Mouse (Mus musculus) forebrain, embryonic 10.5 days (tissue): ENCODE measurements around the gene Mon1a. TPM values are rescaled to one million over a fixed set of nuclear protein-coding genes. Genes with fewer than 3 reads are reported as not detected.

Experiments
- DNase-seq: peaks from one replicate; pipeline ENCODE4 v3.0.0-alpha.2; 2017; ENCODE audit warnings: low spot score; ENCODE audit errors: extremely low spot score
- H3K27ac ChIP-seq: fragments of 300-500 bp; sonication (generic); 2 replicates; pipeline ENCODE4 v1.5.1; 2016; ENCODE audit warnings: mild to moderate bottlenecking
- H3K27me3 ChIP-seq: fragments of 300-500 bp; sonication (generic); 2 replicates; pipeline ENCODE4 v1.6.1; 2016; ENCODE audit warnings: mild to moderate bottlenecking; ENCODE audit not compliant: poor library complexity, severe bottlenecking
- H3K36me3 ChIP-seq: fragments of 300-500 bp; sonication (generic); replicated peaks from 2 replicates; pipeline ENCODE4 v1.6.1; 2016; ENCODE audit warnings: mild to moderate bottlenecking, moderate library complexity
- H3K4me1 ChIP-seq: fragments of 300-500 bp; sonication (generic); 2 replicates; pipeline ENCODE4 v1.6.1; 2016
- H3K4me3 ChIP-seq: fragments of 300-500 bp; sonication (generic); 2 replicates; pipeline ENCODE4 v1.5.1; 2016; ENCODE audit warnings: mild to moderate bottlenecking, moderate library complexity
- H3K9me3 ChIP-seq: fragments of 300-500 bp; sonication (generic); 2 replicates; pipeline ENCODE4 v1.6.1; 2016; ENCODE audit warnings: mild to moderate bottlenecking, moderate library complexity
- WGBS: fragments of 180-500 bp; shearing (Covaris S2); methylation state at CpG from one replicate; pipeline ENCODE4 v1.1.7; 2016; 5-methylcytosine and 5-hydroxymethylcytosine counted together
- polyA plus RNA-seq: library from polyadenylated mRNA; unstranded; fragments of >200 nt; fragmentation: Nextera tagmentation; extraction: Ambion mirVana; gene quantifications from 2 replicates; pipeline ENCODE4 v1.2.1, GENCODE M21; 2016

Mon1a gene
- polyA plus RNA-seq, 1 experiment from 2014 or later = 12.5 TPM

DNA sequence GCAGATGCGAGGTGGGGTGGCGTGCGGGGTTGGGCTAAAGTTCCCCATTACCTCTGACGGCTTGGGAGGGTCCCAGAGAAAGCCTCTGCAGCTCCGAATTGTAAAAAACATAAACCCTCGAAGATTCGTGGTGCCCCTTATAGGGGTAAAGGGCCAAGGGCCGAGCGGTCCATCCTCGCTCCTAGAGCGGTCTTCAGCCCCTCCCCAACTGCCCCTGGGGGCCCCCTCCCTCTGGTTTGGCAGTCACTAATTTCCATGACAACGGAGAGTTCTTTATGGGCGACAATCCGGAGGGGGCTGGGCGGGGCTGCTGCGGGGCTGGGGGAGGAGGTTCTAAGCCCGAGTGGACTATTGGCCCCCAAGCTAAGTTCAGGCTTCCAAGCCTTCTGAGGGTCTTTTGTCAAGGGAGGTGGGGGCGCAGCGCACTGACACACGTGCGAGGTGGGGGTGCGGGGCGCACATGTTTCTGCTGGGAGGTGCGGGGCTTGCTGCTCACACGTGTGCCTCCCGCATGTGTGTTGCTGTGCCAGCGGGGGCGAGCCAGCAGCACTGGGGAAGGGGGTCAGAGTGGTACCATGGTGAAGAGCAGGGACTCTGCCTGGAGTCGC lies 48.4 kb downstream of the Mon1a start:
- WGBS = under 1% methylated on average over 29 of the region's 29 CpGs
- peak overlapping the region; percentile 85 for H3K27ac ChIP-seq
- H3K9me3 ChIP-seq = no peaks in the 10 kb centered on the region
- peaks cover 47% of the 10 kb centered on the region for H3K27me3 ChIP-seq
- peak; percentile 41 for DNase-seq
- peaks cover 46% of the 10 kb centered on the region for H3K4me1 ChIP-seq
- H3K36me3 ChIP-seq = no peaks in the 10 kb centered on the region
- H3K4me3 ChIP-seq = peak overlapping the region; percentile 71

DNA sequence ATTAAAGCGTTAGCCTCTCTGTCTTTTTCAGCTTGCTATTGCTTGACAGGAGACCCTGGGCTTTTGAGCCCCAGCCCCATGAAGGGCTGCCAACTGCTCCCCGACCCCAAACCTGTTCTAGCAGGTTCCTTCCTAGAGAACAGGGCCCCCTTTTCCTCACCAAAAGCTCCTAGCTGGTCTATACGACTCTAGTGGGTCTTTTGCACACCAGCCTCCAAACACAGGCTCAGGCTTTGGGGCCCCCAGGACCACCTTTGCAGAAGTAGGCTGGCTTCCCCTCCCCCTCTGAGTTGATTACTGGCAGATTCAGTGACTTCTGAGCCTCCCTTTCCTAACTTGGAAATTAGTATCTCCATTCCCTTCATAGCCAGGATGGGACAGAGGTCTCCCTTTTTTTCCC lies 48.9 kb downstream of the Mon1a start:
- WGBS = 10% methylated on average over 3 of the region's 3 CpGs
- H3K27ac ChIP-seq = peak overlapping the region; percentile 85
- H3K4me1 ChIP-seq = peaks cover 43% of the 10 kb centered on the region
- peak overlapping the region; percentile 71 for H3K4me3 ChIP-seq
- DNase-seq = no peak
- H3K27me3 ChIP-seq = peaks cover 47% of the 10 kb centered on the region
- H3K36me3 ChIP-seq = no peaks in the 10 kb centered on the region
- H3K9me3 ChIP-seq = no peaks in the 10 kb centered on the region

DNA sequence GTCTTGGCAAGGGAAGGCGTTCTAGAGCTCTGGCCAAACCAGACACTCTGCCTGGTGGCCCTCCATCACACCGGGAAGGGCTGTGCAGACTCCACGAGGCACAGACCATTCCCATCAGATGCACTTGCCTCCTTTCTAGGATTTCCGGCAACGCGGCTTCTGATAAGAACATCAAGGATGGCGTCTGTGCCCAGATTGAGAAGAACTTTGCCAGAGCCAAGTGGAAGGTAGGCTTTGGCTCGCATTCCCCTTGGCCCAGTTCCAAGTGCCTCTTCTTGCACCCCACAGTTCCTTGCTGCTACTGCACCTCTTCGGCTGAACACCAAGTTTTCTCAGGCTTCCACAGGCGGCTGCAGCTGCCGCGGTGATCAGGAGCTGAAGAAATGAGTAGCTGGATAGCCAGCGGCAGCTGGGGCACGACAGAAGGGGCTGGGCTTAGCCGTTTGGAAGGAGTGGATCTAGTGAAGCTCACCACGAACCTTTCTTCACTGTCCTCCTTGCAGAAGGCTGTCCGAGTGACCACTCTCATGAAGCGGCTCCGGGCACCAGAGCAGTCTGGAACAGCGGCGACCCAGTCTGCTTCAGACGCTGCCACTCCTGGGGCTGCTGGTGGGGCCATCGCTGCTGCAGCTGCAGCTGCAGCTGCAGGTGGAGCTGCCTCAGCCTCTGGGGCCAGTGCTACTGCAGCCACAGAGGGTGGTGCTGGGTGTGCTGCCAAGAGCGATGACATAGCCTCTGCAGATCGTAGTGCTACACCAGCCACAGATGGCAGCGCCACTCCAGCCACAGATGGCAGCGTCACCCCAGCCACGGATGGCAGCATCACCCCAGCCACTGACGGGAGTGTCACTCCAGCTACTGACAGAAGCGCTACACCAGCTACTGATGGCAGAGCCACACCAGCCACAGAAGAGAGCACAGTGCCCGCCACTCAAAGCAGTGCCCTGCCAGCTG lies 59.6 kb downstream of the Mon1a start:
- Histone ChIP-seq H3K36me3 (peaks cover 28% of the 10 kb centered on the region), H3K27ac (no peak overlapping the region), H3K9me3 (no peaks in the 10 kb centered on the region), H3K27me3 (no peaks in the 10 kb centered on the region), H3K4me1 (peaks cover 23% of the 10 kb centered on the region), H3K4me3 (no peak overlapping the region)
- DNase-seq = no peak
- WGBS = 91% methylated on average over 31 of the region's 31 CpGs

DNA sequence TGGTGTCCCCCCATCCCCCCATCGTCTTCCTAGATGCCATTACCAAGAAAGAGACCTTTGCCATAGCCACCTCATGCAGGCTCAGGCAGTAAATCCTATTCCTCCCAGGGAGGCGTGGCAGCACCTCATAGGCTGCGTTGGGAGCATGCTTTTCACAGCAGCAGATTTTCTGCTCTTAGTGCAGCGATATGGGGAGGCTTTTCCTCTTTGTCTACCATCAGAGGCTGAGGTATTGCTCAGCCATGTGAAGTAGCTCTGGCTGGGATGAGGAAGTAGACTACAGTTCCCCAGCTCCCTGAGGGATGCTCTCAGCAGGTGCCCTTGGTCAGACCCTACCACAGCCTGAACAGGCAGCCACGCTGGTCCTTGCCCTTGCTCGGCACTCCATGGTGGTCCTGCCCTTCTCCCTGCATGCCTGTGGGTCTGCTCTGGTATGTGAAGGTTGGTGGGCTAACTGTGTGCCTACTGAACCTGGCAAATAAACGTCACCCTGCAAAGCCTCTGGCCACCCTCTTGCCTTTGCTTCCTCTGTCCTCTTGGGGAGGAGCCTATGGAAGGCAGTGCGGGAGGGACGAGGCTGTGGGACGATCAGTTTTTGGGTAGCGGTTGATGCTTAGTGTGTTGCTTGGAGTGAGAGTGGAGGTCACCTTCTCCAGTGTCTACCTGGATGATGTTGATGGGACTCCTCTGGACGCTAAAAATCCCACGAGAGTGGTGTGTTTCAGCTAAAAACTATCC lies 61.4 kb downstream of the Mon1a start:
- no peaks in the 10 kb centered on the region for H3K9me3 ChIP-seq
- peaks cover 28% of the 10 kb centered on the region for H3K36me3 ChIP-seq
- DNase-seq = no peak
- H3K27ac ChIP-seq = no peak overlapping the region
- H3K4me1 ChIP-seq = peaks cover 28% of the 10 kb centered on the region
- H3K27me3 ChIP-seq = no peaks in the 10 kb centered on the region
- H3K4me3 ChIP-seq = no peak overlapping the region
- 78% methylated on average over 13 of the region's 13 CpGs for WGBS

DNA sequence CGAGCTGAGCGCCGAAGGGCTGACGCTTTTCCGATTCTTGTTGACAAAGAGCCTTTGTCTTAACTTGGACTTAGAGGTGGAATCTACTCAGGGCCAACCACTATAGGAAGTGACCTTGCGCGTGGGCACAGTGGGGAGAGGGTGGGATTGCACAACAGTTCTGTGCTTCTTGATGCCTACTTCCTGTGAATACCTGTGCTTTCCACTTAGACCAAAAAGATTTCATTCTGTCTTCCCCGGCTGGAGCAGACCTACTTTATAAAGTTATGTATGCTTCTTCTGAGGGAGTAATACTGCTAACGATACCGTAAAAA lies 61.9 kb downstream of the Mon1a start, which contains the start of gene Traip:
Gene Traip, plus strand, starts transcription at position 215 of the 314 bp plus-strand sequence.
- H3K4me3 ChIP-seq = peak within 1 kb of the TSS; percentile 88
- H3K4me1 ChIP-seq = peaks cover 28% of the 10 kb centered on the region
- peak within 1 kb of the TSS; percentile 91 for H3K27ac ChIP-seq
- no peak for DNase-seq
- peaks cover 28% of the 10 kb centered on the region for H3K36me3 ChIP-seq
- WGBS = 92% methylated on average over 10 of the region's 10 CpGs
- H3K9me3 ChIP-seq = no peaks in the 10 kb centered on the region
- H3K27me3 ChIP-seq = no peaks in the 10 kb centered on the region

DNA sequence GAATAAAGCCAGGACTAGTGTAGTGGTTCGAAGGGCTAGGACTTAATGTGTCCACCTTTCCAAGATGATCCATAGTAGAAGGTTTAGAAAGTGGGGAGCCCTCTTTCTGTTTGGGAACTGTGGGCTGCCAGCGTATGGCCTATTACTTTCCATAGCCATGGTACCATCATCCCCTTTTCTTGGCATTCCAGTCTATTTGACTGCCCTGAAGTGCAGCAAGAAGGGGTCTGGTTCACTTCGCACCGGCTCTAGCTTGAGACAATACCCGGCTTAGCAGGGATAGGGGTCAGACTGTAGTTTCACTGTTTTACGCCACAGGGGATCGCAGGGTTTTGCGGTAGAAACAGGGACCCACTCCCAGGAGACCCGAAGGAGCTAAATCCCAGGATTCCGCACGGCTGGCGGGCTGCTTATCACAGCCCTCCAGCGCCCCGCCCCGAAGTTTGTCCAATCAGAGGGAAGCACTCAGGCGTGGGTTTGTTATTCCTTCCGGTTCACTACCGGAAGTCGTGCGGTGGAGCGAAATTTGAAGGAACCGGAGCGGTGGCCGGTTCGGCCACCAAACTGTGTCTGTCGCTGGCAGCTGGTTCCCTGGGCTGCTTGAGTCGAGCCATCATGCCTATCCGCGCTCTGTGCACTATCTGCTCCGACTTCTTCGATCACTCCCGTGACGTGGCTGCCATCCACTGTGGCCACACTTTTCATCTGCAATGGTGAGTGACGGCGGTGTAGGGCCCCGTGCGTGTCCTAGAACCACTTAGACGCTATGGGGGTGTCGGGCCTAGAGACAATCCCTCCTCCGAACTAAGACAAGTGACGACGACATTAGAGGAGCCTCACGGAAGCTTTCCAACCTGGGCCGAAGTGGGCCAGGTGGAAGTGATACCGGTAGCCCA lies 62.8 kb downstream of the Mon1a start:
- H3K27me3 ChIP-seq = no peaks in the 10 kb centered on the region
- H3K4me3 ChIP-seq = peak overlapping the region; percentile 88
- WGBS = 11% methylated on average over 45 of the region's 45 CpGs
- H3K4me1 ChIP-seq = peaks cover 28% of the 10 kb centered on the region
- H3K9me3 ChIP-seq = no peaks in the 10 kb centered on the region
- H3K36me3 ChIP-seq = peaks cover 33% of the 10 kb centered on the region
- peak overlapping the region; percentile 91 for H3K27ac ChIP-seq
- DNase-seq = peak; percentile 92

Other genes with a start within 250 kb of the Mon1a start
- 8.8 and 9.0 TPM in 2 replicates for gene Slc38a3, start 218.6 kb upstream of the Mon1a start, polyA plus RNA-seq
- 3.9 and 4.1 TPM in 2 replicates for gene Gnat1, start 208.4 kb upstream of the Mon1a start, polyA plus RNA-seq
- 10.0 and 11.2 TPM in 2 replicates for gene Sema3f, start 177.7 kb upstream of the Mon1a start, polyA plus RNA-seq
- gene Rbm5, start 117.2 kb upstream of the Mon1a start, polyA plus RNA-seq = 185 and 192 TPM in 2 replicates
- 112 and 114 TPM in 2 replicates for gene Rbm6, start 14.9 kb upstream of the Mon1a start, polyA plus RNA-seq
- gene Mst1r, start 18.7 kb downstream of the Mon1a start, polyA plus RNA-seq = 0.49 and 0.60 TPM in 2 replicates
- gene Actl11, start 40.3 kb downstream of the Mon1a start, polyA plus RNA-seq = not detected in 2 replicates
- gene Camkv, start 47.5 kb downstream of the Mon1a start, polyA plus RNA-seq = 17.5 and 18.6 TPM in 2 replicates
- 40.8 and 46.3 TPM in 2 replicates for gene Traip, start 62.0 kb downstream of the Mon1a start, polyA plus RNA-seq
- gene Uba7, start 87.4 kb downstream of the Mon1a start, polyA plus RNA-seq = 6.8 and 10.0 TPM in 2 replicates
- 0.92 and 1.4 TPM in 2 replicates for gene Gm20661, start 94.9 kb downstream of the Mon1a start, polyA plus RNA-seq
- gene Inka1, start 97.7 kb downstream of the Mon1a start, polyA plus RNA-seq = 35.0 TPM in 2 replicates
- gene Cdhr4, start 104.3 kb downstream of the Mon1a start, polyA plus RNA-seq = 1.7 and 2.7 TPM in 2 replicates
- not detected in 2 replicates for gene Gm20662, start 108.2 kb downstream of the Mon1a start, polyA plus RNA-seq
- 50.8 and 53.0 TPM in 2 replicates for gene Ip6k1, start 114.3 kb downstream of the Mon1a start, polyA plus RNA-seq
- gene Gmppb, start 161.1 kb downstream of the Mon1a start, polyA plus RNA-seq = 25.5 and 27.9 TPM in 2 replicates
- 2.3 and 3.4 TPM in 2 replicates for gene Amigo3, start 165.0 kb downstream of the Mon1a start, polyA plus RNA-seq
- gene Mst1, start 192.3 kb downstream of the Mon1a start, polyA plus RNA-seq = 0.73 and 0.81 TPM in 2 replicates
- gene Rnf123, start 195.2 kb downstream of the Mon1a start, polyA plus RNA-seq = 32.8 and 36.2 TPM in 2 replicates
- gene Apeh, start 206.5 kb downstream of the Mon1a start, polyA plus RNA-seq = 74.1 and 79.4 TPM in 2 replicates